Mouse (Mus musculus) cerebellum, adult (tissue): Measurements from ENCODE around the gene Xrcc6.

Experiments
- ATAC-seq: cut with Nextera tagmentation; 2 replicates; pipeline ENCODE4 v1.9.2; 2017; ENCODE audit warnings: mild to moderate bottlenecking, moderate library complexity, mixed read lengths; ENCODE audit not compliant: insufficient number of reproducible peaks, low FRiP score, low TSS enrichment

Gene Xrcc6

DNA sequence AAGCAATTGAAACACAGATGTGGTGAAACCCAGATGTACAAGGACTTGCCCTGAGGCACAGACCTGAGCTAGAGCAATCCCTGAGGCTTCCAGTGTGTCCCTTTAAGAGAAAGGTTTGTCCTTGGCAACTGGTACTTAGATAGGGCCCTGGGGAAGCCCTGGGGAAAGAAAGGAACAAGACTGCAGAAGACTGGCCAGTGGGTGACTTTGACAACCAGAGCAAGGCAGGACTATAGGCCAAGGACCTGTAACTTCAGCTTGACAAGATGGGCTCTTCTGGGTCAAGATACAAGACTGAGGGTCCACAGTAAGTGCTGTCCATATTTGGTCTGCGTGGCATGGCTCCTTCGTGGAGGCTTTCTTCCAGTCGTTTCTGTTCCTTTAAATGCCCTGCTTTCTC is at the start of gene Xrcc6:
Gene Xrcc6, plus strand, starts transcription at position 190 of the 400 bp plus-strand sequence.
- ATAC-seq: no peak

DNA sequence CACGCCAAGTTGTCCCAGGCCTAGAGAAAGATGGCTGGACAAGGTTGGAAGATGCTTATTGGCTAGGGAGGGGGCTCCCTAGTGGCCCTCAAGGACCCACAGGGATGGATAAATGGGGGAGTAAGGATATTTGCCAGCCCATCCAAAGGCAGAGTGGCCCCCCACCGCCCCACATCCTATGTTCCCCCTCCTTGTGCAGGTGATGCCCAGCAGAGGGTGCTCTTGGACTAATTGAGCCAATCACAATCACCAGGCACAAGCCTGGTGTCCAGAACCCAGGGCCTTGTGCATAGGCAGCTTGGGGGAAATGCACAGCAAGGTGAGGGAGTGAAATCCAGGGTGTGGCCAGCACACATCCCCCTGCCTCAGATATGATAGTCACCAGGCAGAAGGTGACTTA is 49.4 kb upstream of the Xrcc6 start:
- ATAC-seq: no peak; the same call in 1 of the 2 replicates

DNA sequence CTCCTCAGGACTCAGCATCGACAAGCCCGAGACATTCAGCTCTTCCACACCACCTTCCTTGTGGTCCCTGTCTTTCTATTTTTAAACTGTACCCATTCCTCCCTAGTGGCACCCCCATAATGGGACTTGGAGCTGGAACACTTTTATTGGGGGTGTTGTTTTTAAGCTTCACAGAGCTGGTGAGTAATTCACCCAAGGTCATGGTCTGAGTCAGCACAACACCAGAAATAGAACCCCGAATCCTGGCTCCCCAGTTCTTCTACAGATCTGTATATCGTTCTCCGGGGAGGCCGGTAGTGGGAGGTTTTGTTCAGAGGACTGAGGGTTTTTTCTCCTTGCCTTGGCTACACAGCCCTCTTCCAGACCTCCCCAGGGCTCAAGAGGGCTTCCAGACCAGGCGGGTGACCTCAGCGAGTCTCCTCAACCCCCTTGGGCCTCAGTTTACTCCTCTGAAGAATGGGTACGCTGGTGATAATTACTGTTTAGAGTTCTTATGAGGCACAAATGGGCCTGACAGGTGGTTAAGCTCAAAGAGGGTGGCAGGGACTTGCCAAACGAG is 48.4 kb upstream of the Xrcc6 start:
- ATAC-seq: no peak

DNA sequence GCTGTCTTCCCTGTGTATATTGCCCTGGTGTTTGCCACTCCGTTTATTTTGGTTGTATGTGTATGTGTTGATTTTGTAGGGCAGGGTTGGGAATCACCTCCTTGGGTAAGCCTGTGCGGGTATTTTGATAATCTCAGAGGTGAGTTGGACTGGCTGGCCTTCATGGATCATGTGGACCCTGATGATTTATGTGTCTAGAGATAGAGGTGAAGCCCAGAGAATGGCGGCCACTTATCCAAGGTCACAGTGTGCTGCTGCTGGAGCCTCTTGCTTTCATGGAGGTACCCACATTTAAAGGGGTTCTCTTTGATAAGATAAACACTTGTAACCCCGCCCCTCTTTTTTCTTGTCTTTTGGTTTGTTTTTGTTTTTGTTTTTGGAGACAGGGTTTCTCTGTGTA is 47.9 kb upstream of the Xrcc6 start:
- ATAC-seq: no peak

DNA sequence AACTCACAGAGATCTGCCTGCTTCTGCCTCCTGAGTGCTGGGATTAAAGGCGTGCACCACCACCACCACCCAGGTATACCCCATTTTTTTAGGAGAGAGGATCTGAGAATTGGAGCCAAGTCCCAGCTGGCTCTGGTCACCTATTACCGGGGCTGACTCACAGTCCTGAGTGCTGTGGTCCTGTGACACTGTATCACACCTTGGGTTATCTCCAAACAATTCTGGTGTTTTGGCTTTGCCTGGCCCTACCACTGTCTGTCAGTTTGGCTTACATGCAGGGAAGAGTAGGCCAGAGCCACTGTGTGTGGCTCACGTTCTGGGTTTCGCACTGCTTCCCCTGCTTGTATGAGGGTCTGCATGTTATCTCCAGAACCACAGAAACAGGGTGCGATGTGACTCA is 47.4 kb upstream of the Xrcc6 start:
- ATAC-seq: no peak

DNA sequence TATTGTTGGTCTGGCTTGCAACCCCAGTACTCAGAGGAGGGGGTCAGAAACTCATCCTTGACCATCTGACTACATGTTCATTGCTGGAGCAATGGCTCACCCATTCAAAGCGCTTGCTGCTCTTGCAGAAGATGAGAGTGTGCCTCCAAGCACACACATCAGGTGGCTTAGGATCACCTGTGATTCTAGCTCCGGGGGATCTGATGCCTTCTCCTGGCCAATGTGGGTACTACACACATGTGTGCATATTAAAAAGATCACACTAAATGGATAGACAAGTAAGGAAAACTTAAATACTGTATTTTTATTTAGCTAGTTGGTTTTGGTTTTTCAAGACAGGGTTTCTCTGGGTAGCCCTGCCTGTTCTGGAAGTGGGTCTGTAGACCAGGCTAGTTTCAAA is 46.6 kb upstream of the Xrcc6 start:
- ATAC-seq: no peak

DNA sequence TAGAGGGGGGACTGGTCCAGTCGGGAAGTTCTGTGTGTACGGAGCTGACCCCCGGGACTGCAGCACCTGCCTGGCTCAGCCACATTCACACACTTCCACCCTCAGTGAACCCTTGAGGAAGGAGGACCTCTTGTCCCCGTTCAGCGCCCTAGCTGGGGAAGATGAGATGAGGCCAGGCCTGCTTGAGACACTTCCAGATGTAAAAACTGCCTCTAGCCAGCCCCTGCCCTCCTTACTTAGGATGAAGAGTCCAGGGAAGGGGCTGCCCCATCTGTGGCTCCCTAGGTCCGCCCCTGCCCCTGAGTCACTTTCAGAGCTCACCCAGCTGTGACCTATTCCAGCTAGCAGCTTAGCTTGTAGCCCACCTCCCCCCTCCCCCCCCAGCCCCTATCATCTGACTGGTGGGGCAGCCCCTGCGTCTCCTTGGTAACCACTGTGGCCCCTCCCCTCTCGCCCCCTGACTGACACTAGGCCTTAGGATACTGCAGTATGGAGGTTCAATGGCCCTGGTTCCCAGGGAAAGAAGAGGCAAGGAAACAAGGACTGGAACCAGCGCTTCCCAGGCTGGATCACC is 44.4 kb upstream of the Xrcc6 start:
- no peak for ATAC-seq

DNA sequence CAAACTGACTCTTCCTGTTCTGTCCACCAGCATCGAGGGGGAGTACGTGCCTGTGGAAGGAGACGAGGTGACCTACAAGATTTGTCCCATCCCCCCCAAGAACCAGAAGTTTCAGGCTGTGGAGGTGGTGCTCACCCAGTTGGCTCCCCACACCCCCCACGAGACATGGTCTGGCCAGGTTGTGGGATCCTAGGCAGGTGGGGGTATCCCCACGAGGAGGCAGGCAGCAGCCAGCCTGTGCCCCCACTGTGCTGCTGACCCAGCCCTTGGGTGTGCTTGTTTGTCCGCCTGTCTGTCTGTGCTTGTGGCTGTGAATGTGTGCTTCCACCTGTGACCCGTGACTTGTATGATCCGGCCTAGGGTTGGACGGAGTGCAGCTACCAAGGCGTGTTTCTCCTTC is 38.6 kb upstream of the Xrcc6 start:
- no peak for ATAC-seq

DNA sequence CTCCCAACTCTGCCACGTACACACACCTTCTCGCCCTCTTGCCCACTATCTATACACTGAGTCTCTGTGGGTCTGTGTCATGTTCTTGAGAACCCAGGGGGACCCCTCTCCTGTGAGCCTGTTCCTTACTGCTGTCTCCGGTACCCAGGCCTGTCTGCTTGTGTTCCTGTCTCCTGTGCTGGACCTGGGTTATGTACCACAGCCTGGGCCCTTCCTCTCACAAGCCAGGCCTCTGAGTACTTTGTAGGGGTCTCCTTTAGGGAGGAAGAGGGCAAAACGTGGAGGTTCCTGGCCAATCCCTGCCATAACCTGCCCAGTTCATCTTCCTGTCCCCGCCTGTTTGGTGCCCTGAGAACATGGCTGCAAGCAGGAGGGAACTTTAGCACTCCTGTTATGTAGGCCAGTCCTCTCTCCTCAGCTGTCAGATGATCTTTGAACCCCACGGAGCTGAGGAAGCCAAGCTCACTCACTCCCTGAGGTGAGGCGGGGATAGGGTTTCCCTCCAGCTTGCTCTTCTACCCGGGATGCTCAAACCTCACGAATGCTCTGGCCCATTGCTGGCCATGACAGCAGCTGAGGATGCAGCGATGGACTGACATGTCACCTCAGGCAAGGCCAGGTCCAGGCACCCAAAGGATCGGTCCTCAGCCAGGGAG is 38.0 kb upstream of the Xrcc6 start:
- no peak for ATAC-seq

DNA sequence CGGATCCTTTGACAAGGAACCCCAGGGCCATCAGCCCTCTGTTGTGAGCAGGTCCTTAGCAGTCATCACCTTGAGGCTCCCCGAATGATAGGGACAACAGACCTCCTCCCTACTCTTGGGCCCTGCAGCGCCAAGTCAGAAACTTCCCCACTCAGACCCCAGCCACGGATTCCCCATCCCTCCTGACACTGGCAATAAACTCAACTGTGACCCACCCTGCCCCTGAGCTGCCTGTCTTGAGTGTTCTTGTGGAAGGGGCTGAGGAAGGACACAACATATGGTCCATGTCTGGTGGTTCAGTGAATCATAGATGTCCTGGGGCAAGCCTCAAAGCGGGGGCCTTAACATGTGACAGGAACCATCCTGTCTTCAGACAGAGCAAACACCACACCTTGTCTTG is 36.9 kb upstream of the Xrcc6 start:
- ATAC-seq: no peak

DNA sequence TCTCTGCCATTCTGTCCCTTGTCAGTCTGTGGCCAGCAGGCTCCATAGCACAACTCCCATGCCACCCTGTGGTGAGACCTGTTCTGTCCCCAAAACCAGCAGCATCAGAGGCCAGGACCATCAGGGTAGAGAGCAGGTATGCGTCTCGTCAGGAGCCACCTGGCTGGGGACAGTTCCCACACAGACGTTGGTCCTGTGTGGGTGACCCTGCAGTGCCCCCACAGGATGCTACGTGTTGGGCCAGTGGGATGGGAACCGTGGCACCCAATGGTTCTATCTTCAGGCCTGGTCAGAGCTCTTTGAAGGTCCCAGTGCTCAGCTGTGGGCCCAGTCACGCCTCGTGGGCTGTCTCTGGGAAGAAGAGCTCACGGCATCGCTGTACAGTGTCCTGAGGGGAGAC is 36.5 kb upstream of the Xrcc6 start:
- ATAC-seq: no peak

DNA sequence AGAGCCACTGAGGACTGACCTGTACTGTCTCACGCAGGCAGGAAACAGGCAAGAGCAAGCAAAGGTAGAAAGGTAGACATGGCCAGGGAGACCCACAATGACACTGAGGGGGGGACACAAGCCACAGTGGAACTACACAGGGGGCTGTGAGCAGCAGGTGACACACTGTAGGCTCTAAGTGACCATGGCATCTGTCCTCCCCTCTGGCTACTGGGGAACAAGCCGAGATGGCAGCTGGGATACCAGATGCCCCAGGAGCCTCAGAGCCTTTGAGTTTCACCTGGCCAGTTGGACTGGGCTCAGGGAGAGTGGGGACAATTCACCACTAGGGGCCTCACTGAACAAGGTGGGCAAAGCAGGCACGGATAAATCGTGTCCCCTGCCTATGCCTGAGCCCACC is 35.3 kb upstream of the Xrcc6 start:
- no peak for ATAC-seq

DNA sequence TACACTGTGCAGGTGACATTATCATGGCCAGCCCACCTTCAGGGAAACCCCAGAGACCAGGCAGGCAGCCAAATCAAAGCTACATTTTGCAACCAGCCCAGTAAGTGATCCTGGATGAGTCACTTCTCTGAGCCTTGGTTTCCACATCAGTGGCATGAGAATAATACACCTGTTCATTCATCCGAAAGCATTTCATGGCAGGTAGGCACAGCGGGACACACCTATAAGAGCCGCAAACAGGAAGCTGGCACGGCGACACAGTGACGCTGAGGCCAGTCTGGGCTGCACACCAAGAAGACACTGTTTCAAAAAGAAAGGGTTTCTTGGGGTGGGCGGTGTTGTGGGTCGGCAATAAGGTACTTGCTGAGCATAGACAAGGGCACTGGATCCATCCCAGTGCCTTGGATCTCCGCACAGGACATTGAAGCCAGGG is 33.5 kb upstream of the Xrcc6 start:
- no peak for ATAC-seq

DNA sequence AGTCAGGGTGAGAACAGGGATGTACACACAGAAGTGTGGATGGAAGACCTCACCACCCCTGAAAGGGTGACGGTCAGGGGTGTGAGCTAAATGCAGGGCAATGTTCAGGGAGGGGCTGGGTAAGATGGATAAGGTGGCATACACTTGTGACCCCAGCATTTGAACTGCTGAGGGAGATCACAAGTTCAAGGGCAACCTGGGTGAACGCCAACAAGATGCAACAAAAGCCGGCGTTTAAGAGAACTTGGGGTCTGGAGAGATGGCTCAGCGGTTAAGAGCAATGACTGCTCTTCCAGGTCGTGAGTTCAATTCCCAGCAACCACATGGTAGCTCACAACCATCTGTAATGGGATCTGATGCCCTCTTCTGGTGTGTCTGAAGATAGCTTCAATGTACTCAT is 32.9 kb upstream of the Xrcc6 start:
- ATAC-seq: no peak

DNA sequence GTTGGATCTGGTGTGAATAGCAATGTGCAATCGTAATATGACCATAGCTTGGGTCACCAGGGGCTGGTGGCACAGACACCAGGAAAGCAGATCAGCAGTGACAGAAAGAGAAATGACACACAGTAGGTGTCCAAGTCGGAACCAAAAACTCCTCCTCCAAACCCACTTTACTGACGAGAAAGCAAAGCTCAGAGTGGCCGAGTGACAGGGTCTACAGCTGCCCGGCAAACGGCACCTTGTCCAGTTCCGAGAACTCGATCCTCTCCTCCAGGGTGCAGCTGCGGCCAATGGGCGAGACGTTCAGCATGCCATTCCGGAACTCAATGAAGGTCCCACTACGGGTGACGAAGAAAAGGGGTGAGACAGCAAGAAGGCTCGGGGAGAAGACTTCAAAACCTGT is 32.2 kb upstream of the Xrcc6 start:
- no peak for ATAC-seq

DNA sequence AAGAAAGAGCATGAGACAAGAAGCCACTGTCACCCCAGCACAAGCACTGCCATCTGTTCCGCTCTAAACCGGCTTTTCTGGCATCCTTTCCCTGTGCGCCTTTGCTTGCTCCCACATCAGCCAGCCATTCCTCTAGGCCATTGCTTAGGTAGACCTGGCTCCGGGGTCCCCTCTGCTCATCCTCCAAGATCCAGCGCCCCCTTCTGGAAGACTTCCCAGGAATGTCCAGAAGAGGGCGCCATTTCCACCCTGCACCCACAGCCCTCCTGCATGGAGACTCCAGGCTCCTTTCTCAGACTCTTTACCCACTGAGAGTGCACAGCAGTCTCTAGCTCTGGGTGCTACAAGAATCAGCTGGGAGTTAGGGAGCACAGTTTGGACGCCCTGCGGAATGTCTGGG is 31.2 kb upstream of the Xrcc6 start:
- no peak for ATAC-seq

DNA sequence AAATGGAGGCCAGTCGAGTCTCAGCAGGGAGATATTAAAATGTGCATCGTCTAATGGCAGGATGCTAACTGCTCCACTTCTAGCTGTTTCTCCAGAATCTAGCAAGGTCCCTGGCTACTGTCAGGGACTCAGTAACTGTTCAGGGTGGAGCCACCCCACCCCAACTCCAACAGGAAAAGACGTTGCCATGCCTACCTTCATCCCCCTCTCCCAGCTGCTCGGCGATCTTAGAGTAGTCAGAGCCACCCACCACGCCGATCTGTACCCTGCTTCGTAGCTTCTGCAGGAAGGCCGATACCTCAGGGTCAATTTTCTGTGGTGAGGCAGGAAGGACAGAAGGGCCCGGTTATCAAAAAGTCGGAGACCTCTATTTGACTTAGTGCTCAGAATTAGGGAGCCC is 30.0 kb upstream of the Xrcc6 start:
- ATAC-seq: no peak

DNA sequence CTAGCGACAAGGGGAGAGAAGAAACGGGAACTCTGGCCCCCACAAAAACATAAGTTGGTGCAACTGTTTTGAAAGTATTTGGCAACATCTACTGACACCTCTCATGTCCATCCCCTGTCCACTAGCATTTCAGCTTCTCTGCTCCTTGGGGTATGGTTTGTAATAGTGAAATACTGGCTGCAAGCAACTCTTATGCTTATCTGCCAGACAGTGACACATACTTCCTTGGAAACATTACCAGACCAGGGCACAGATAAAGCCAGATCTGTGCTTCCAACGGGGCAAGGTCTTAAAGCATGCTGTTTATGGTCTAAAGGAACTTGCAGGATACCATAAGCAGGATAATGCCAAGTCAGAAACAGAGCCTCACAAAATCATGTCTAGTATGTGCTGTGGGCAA is 28.7 kb upstream of the Xrcc6 start:
- no peak for ATAC-seq

DNA sequence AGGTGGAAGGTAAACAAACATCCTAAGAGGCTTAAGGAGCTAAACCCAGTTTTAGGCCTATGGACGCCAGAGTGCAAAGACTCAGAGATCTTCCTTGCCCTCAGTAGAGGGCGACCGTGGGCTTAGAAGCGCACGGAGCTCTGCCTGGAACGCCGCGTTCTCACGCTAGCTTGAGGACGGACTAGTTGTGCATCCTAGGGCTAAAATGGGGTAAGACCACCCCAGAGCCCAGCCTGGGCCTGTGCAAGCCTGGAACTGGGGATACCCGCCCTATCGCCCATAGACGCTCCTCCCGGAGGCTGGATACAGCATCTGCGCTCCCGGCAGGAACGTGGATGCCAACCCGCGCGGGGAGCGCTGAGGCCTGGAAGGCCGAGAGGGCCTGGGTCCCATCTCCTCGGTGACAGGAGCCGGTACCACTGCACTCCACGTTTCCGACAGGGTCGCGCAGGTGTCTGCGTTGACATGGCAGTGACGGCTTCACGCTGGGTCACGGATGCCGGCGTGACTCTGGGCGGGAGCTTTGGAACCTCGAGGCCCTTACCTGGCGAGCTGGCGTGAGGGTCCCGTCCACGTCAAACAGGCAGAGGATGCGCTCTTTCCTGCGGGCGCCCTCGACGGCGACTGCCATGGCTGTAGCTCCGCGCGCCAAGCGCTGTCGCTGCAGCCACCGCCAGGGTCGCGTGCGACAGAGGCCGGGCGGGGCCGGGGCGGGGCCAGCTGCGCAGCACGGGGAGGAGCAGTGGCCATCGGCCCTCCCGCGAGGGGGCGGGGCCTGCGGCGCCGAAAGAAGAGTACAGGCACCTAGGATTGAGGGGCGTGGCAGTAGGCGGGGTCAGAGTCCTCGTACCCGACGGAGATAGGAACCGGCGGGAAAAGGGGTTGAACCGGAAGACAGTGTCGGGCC is 27.2 kb upstream of the Xrcc6 start, which contains the start of gene Pmm1:
Gene Pmm1, minus strand, starts transcription at position 760 of the 907 bp plus-strand sequence.
- ATAC-seq: peak; percentile 90

DNA sequence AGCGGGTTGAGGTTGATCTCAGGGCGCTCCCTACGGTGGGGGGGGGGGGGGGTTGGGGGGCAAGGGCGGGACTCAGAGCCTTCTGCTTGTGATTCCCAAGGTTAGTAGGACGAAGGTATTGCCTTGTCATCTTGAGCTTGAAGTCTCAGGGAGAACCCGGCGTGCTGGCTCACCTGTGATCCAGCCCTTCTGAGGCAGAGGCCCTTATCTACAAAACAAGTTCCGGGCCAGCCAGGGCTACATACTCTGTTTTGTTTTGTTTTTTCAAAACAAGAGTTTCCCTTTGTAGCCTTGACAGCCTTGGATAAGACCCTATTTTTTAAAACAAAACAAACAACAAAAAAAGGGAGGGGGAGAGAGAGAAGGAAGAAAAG is 26.6 kb upstream of the Xrcc6 start:
- no peak for ATAC-seq

DNA sequence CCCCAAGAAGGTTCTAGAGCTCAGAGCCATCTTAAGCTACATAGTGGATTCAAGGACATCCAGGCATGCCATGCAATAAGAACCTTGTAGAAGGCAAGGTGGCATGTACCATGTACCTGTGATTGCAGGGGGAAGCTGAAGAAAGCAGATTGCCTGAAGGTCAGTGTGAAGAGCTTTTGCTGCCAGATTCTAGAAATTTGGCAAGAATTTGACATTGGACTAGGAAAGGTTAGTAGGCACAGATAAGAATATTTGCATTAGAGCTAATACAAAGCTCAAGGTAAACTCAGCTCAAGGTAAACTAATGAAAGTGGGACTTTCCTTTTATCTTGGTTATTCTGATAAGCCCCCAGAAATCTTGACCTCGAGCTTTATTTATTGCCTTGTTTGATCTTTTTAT is 23.4 kb upstream of the Xrcc6 start:
- ATAC-seq: no peak
